Mouse (Mus musculus) heart, embryonic 16.5 days (tissue): ENCODE measurements at regions not wholly inside any gene's neighbourhood (a gene's known extent, or its start where the extent isn't known, plus 50 kb on each side); places are given as distances from the start of the nearest gene placed in this dataset.

ENCODE experiments used
- ATAC-seq: fragments of 200-750 bp; cut with Nextera tagmentation; replicated peaks from 2 replicates; pipeline ENCODE4 v1.8.0; 2017; ENCODE audit warnings: moderate number of reproducible peaks; ENCODE audit not compliant: insufficient read depth, low FRiP score; ENCODE audit errors: extremely low read depth
- H3K27ac ChIP-seq: fragments of 300-500 bp; sonication (generic); 2 replicates; pipeline ENCODE4 v1.5.1; 2014; ENCODE audit warnings: mild to moderate bottlenecking, low read length, control low read depth, moderate library complexity
- H3K27me3 ChIP-seq: fragments of 300-500 bp; sonication (generic); 2 replicates; pipeline ENCODE4 v1.6.1; 2014; ENCODE audit warnings: low read length, mixed read lengths; ENCODE audit not compliant: control insufficient read depth, insufficient read depth
- H3K36me3 ChIP-seq: fragments of 300-500 bp; sonication (generic); 2 replicates; pipeline ENCODE4 v1.6.1; 2014; ENCODE audit not compliant: control insufficient read depth, insufficient read depth
- H3K4me1 ChIP-seq: fragments of 300-500 bp; sonication (generic); 2 replicates; pipeline ENCODE4 v1.6.1; 2014; ENCODE audit warnings: low read length, mixed read lengths; ENCODE audit not compliant: control insufficient read depth, insufficient read depth
- H3K4me2 ChIP-seq: fragments of 300-500 bp; sonication (generic); 2 replicates; pipeline ENCODE4 v1.6.1; 2014; ENCODE audit warnings: low read depth, mild to moderate bottlenecking, control low read depth, low read length
- H3K4me3 ChIP-seq: fragments of 300-500 bp; sonication (generic); 2 replicates; pipeline ENCODE4 v1.5.1; 2014; ENCODE audit warnings: mild to moderate bottlenecking, control low read depth, low read length
- H3K9ac ChIP-seq: fragments of 300-500 bp; sonication (generic); 2 replicates; pipeline ENCODE4 v1.6.1; 2014; ENCODE audit warnings: low read length, control low read depth
- H3K9me3 ChIP-seq: fragments of 300-500 bp; sonication (generic); replicated peaks from 2 replicates; pipeline ENCODE4 v1.6.1; 2016; ENCODE audit warnings: low read length; ENCODE audit not compliant: control insufficient read depth
- WGBS: fragments of 180-500 bp; shearing (Covaris S2); extraction: QIAGEN DNeasy Blood & Tissue Kit; methylation state at CpG from one replicate; pipeline ENCODE4 v1.1.7; 2014; 5-methylcytosine and 5-hydroxymethylcytosine counted together

DNA sequence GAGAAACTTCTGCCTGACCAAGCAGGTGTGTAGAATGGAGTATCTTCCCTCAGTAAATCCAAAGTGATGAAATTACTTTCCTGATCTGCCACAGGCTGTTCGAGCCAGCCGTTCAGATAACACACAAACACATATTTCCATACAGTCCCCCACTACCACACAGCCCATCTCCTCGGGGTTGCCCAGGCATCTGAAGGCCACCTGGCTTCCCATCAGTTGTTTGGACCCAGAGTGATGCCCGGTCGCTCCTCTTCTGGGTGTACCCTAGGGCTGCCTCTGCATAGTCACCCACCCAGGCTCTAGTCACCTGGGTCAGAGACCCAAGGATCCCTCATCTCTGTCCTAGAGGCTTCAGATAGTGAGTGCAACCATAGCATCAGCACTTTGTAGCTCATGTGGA lies 107.9 kb downstream of the CK137956 start:
- H3K27ac ChIP-seq, result no peak overlapping the region
- 86% methylated on average over 5 of the region's 5 CpGs for WGBS
- H3K4me3 ChIP-seq, result no peak overlapping the region
- no peaks in the 10 kb centered on the region for H3K4me1 ChIP-seq
- no peaks in the 10 kb centered on the region for H3K9me3 ChIP-seq
- no peak for ATAC-seq
- no peaks in the 10 kb centered on the region for H3K36me3 ChIP-seq
- no peaks in the 10 kb centered on the region for H3K27me3 ChIP-seq
- H3K4me2 ChIP-seq, result no peak overlapping the region
- no peak overlapping the region for H3K9ac ChIP-seq

DNA sequence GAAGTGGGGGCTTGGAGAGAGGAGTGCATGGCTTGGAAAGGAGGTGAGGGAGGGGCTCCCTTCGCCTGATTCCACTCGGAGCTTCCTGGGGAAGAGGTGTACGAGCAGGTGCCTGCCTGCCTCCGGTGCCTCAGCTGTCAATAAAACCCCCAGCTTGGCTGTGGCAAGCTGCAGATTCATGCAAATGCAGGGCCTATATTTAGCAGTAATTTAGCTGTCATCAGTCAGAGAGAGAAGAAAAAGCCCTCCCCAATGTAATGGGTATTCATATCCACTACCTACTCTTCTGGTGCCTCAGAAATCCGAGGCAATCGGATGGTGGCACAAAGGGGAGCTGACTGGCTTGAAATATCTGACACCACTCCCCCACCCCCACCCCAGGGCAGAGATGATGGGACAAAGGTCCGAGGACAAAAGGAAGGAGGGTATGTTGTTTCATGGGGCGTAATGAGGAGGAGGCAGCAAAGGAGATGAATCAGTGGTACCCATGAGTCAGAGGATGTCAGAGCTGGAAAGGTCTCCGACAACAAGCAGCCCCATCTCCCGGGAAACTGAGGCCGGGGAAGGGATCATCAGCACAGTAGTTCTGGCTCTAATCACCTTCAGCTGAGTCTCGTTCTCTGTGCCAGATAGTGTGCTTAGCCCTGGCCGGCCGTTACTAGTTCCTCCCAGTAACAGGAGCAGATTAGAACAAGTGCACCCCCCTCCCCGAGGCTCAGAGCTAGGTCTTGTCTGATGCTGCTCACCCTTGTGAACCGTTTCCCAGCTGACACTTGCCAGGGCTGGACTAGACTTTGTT lies 109.2 kb downstream of the CK137956 start:
- Histone ChIP-seq H3K27me3 (no peaks in the 10 kb centered on the region), H3K4me2 (no peak overlapping the region), H3K36me3 (no peaks in the 10 kb centered on the region), H3K9me3 (no peaks in the 10 kb centered on the region), H3K4me3 (no peak overlapping the region), H3K27ac (no peak overlapping the region), H3K9ac (no peak overlapping the region), H3K4me1 (no peaks in the 10 kb centered on the region)
- 49% methylated on average over 16 of the region's 16 CpGs for WGBS
- no peak for ATAC-seq

DNA sequence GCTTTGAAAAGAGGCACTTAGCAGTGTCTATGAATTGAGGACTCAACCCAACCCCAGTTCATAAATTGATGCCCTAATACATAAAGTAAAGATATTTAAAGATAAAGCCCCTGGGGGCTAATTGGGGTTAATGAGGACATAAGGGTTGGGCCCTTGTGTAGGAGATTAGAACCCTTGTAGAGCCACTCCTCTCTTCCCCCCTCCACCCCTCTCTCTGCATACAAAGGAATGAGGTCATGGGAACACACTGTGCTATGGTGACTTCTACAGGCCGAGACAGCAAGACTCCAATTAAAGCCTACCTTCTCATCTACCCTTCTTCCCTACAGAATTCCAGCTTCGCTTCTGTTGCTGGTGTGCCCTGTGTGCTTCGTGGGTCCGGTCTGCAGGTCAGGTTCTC lies 110.5 kb downstream of the CK137956 start:
- 85% methylated on average over 4 of the region's 4 CpGs for WGBS
- Histone ChIP-seq H3K4me2 (no peak overlapping the region), H3K4me1 (no peaks in the 10 kb centered on the region), H3K27me3 (no peaks in the 10 kb centered on the region), H3K9me3 (no peaks in the 10 kb centered on the region), H3K9ac (no peak overlapping the region), H3K27ac (no peak overlapping the region), H3K4me3 (no peak overlapping the region), H3K36me3 (no peaks in the 10 kb centered on the region)
- no peak for ATAC-seq

DNA sequence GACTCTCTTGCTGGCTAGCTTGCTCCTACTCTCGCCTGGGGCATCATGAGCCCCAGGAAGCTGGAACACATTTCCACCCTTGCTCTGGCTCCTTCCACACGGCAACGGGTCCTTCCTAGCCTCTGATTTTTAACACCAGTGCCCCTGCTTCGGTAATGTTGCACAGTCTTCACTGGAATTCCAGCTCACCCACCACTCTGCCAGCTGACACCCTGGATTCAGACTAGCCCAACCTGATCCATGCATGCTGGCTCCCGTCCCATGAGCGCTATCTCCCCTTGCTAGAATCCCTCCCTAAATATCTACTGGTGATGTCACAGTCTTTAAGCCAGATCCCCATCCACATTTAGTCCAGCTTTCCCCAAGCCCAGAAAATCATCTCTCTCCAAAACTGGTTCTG lies 111.2 kb downstream of the CK137956 start:
- H3K9ac ChIP-seq, result no peak overlapping the region
- H3K4me1 ChIP-seq, result no peaks in the 10 kb centered on the region
- no peak for ATAC-seq
- no peak overlapping the region for H3K4me3 ChIP-seq
- WGBS, result 66% methylated on average over 6 of the region's 6 CpGs
- no peaks in the 10 kb centered on the region for H3K27me3 ChIP-seq
- H3K9me3 ChIP-seq, result no peaks in the 10 kb centered on the region
- no peak overlapping the region for H3K4me2 ChIP-seq
- no peaks in the 10 kb centered on the region for H3K36me3 ChIP-seq
- no peak overlapping the region for H3K27ac ChIP-seq

DNA sequence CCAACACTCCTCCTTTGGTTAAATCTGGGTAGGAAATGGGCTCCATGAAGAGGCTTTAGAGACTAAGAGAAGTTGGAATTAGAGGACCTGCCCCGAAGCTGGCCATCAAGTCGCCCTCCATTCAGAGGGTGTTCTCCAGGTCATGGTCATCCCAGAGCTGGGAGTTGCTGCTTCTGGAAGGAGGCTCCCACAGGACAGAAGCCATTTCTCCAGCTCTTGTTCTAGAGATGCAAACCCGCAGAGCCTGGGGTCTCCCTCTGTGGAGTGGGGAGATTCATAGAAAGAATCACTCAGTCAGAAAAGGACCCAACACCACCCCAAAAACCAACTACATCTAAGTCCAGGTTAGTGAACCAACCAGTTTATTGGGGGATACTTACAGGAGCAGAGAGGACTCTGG lies 112.2 kb downstream of the CK137956 start:
- 86% methylated on average over 3 of the region's 3 CpGs for WGBS
- no peak overlapping the region for H3K9ac ChIP-seq
- no peaks in the 10 kb centered on the region for H3K9me3 ChIP-seq
- ATAC-seq, result no peak
- H3K4me1 ChIP-seq, result no peaks in the 10 kb centered on the region
- H3K36me3 ChIP-seq, result no peaks in the 10 kb centered on the region
- H3K4me3 ChIP-seq, result no peak overlapping the region
- no peaks in the 10 kb centered on the region for H3K27me3 ChIP-seq
- no peak overlapping the region for H3K4me2 ChIP-seq
- no peak overlapping the region for H3K27ac ChIP-seq

DNA sequence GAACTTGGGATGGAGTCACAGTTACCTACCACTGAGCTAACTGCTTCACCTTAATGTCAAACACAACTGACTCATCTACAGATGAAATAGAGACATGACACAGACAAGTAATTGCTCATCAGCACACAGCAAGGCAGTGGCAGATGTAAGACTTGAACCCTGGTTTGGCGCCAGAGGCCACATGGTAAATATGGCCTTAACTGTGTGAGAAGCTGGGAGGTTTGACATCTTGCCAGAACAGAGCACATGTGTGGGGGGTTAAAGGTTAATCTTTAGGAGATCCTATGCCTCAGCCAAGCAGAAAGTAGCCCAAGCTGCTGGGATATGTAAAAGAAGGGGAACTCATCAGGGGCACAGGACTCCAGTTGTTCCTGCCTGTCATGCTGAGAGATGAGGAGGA lies 114.9 kb downstream of the CK137956 start:
- peaks cover 7% of the 10 kb centered on the region; the same call in 1 of the 2 replicates for H3K9me3 ChIP-seq
- no peaks in the 10 kb centered on the region for H3K27me3 ChIP-seq
- no peaks in the 10 kb centered on the region for H3K36me3 ChIP-seq
- ATAC-seq, result no peak
- no peak overlapping the region for H3K4me3 ChIP-seq
- no peak overlapping the region for H3K4me2 ChIP-seq
- H3K4me1 ChIP-seq, result no peaks in the 10 kb centered on the region
- no peak overlapping the region for H3K9ac ChIP-seq
- WGBS, result 87% methylated on average over 1 of the region's 1 CpGs
- no peak overlapping the region for H3K27ac ChIP-seq

DNA sequence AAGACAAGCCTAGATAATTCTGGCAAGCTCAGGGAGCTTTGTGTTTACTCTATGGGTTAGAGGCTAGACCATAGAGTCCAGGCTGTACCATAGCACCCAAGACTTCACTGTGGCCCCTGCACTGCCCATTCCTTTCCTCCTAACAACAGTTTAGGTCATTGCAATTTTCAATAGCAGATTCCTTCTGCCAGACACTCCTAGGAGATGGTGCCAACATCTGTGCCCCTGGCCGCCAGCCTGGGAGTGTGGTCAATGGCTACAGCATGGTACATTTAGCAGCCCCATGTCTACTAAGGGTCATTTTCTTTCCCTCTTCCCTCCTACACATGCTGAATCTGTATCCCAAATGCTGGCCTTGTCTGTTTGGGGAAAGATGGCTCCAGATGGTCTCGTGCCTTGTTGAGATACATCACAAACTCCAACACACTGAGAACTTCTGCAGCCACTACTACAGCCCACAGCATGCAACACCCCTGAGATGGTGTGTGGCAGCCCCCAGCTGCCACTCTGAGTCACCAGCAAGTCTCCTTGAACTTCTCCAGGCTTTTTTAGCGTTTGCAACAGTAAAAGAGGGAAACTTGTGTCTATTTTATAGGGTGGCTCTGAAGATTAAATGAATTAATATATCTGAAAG lies 115.9 kb downstream of the CK137956 start:
- 69% methylated on average over 3 of the region's 3 CpGs for WGBS
- H3K36me3 ChIP-seq, result no peaks in the 10 kb centered on the region
- no peak overlapping the region for H3K27ac ChIP-seq
- no peak overlapping the region for H3K4me2 ChIP-seq
- no peaks in the 10 kb centered on the region for H3K4me1 ChIP-seq
- no peaks in the 10 kb centered on the region for H3K27me3 ChIP-seq
- no peak for ATAC-seq
- H3K9me3 ChIP-seq, result peaks cover 7% of the 10 kb centered on the region; the same call in 1 of the 2 replicates
- H3K4me3 ChIP-seq, result no peak overlapping the region
- no peak overlapping the region for H3K9ac ChIP-seq

DNA sequence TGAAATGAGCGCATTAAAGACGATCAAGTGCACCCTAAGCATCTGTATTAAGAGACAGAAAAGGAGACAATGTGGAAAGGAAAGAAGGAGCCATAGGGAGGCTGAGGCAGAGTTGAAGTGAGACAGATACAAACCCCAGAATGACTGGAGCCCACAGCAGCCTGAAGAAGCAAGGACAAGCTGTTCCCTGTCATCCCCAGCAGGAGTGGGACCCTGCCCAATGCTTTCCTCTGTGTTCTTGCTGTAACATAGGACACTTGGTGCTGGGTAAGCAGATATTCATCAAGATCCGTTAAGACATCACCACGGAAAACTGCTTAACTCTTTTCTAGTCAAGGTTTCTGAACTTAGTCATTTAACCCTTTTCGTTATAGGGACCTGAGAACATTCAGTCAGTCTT lies 121.4 kb downstream of the CK137956 start:
- peaks cover 7% of the 10 kb centered on the region; the same call in 1 of the 2 replicates for H3K9me3 ChIP-seq
- H3K9ac ChIP-seq, result no peak overlapping the region
- no peaks in the 10 kb centered on the region for H3K4me1 ChIP-seq
- H3K36me3 ChIP-seq, result no peaks in the 10 kb centered on the region
- H3K27me3 ChIP-seq, result no peaks in the 10 kb centered on the region
- no peak overlapping the region for H3K4me2 ChIP-seq
- no peak for ATAC-seq
- 74% methylated on average over 5 of the region's 5 CpGs for WGBS
- H3K4me3 ChIP-seq, result no peak overlapping the region
- H3K27ac ChIP-seq, result no peak overlapping the region

DNA sequence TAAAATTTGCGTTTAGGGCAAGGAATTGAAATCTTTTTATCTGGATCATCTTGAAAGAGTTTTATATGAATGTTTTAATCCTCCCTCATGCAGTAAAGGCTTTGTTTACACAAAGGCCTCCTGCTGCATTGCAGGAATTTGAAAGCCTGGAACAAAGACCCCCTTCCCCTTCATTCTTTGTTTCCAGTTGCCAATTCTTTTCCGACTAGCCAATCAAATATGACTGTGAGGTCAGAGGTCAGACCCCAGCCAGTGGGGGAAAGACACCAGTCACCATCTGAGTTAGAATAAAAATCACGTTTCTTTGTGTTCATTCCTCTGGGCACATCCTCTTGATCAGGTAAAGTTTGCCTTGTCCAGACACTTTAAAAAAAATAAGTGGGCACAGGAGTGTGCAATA lies 124.4 kb downstream of the CK137956 start:
- WGBS, result 44% methylated on average over 3 of the region's 3 CpGs
- H3K27ac ChIP-seq, result no peak overlapping the region
- no peak overlapping the region for H3K9ac ChIP-seq
- no peaks in the 10 kb centered on the region for H3K9me3 ChIP-seq
- H3K27me3 ChIP-seq, result no peaks in the 10 kb centered on the region
- no peak overlapping the region for H3K4me3 ChIP-seq
- no peaks in the 10 kb centered on the region for H3K4me1 ChIP-seq
- no peak overlapping the region for H3K4me2 ChIP-seq
- no peaks in the 10 kb centered on the region for H3K36me3 ChIP-seq
- no peak for ATAC-seq
